Mouse (Mus musculus): ENCODE measurements around the gene Ndufa13. TPM values are rescaled to one million over a fixed set of nuclear protein-coding genes. Genes with fewer than 3 reads are reported as not detected.

Ndufa13 gene
- total and polyA plus RNA-seq, 2 experiments from 2014 or later, result 91.4 to 269 TPM

- no peak overlapping the region for H3K9ac ChIP-seq (replicated peaks; ENCODE audit: low read length)
- H3K36me3 ChIP-seq (ENCODE audit: insufficient read depth, low read length), result peaks cover 8% of the 10 kb centered on the region; the same call in 1 of the 2 replicates
- DNase-seq (ENCODE audit: low spot score), result no peak
- H3K4me2 ChIP-seq (ENCODE audit: low read depth, low read length), result no peak overlapping the region
- 83% methylated on average over 2 of the region's 2 CpGs for WGBS
- no peaks in the 10 kb centered on the region for H3K27me3 ChIP-seq (ENCODE audit: insufficient read depth, low read length)
- H3K27ac ChIP-seq, result peak overlapping the region; percentile 67
- H3K9me3 ChIP-seq (ENCODE audit: low read length), result no peaks in the 10 kb centered on the region
- ATAC-seq, result no peak
- TF ChIP-seq CTCF (IDR thresholded peaks at IDR 0.05; ENCODE audit: low read depth), result no peak
- no peak overlapping the region for H3K4me3 ChIP-seq (ENCODE audit: low read length)
- H3K4me1 ChIP-seq (ENCODE audit: insufficient read depth, low read length), result no peaks in the 10 kb centered on the region
These were observed 18.8 kb upstream of the Ndufa13 start for GRCm38 (mm10) chr8:69921141-69921540.

DNA sequence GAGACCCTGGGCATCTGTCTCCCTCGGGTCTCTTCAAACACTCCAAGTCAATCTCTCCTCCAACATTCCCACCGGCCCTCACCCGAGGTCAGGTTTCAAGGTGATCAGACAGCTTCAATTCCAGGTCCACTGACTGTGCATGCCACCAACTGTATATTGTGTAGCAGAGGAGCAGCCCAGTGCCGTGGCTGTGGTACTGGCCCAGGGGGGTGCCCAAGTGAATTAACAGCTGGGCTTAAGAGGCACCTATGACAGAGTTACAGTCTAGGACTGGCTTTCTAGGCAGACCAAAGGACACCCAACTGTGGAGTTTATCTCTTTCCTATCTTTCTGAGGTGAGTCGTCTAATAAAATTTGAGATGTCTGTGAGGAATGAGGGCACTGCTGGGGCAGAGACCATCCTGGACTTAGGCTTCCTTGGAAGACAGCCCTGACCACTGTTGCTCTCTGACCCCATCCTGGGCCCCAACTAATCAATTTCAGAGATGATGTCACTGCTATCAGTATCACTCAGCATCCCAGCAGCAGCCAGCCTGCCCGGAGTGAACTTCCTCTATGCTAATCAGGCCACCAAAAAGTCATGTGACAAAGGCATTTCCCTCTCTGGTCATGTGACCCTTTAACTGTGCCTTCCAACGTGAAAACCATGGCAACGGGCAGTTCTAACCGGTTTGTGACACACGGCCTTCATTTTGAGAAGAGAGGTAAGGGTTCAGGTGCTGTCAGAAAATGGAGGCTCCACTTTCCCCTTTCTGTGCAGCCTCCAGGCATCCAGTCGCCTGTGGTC, 17.7 kb upstream of the Ndufa13 start:
- H3K36me3 ChIP-seq (ENCODE audit: insufficient read depth, low read length), result peaks cover 10% of the 10 kb centered on the region; the same call in 1 of the 2 replicates
- peak; percentile 81 for DNase-seq (ENCODE audit: low spot score)
- H3K4me2 ChIP-seq (ENCODE audit: low read depth, low read length), result no peak overlapping the region
- H3K9ac ChIP-seq (replicated peaks; ENCODE audit: low read length), result no peak overlapping the region
- H3K9me3 ChIP-seq (ENCODE audit: low read length), result no peaks in the 10 kb centered on the region
- H3K27me3 ChIP-seq (ENCODE audit: insufficient read depth, low read length), result no peaks in the 10 kb centered on the region
- no peaks in the 10 kb centered on the region for H3K4me1 ChIP-seq (ENCODE audit: insufficient read depth, low read length)
- peak overlapping the region; percentile 67; the same call in 1 of the 2 replicates for H3K27ac ChIP-seq
- H3K4me3 ChIP-seq (ENCODE audit: low read length), result no peak overlapping the region
- WGBS, result 52% methylated on average over 11 of the region's 11 CpGs
- peak; percentile 79 for ATAC-seq
- TF ChIP-seq CTCF (IDR thresholded peaks at IDR 0.05; ENCODE audit: low read depth), result no peak

DNA sequence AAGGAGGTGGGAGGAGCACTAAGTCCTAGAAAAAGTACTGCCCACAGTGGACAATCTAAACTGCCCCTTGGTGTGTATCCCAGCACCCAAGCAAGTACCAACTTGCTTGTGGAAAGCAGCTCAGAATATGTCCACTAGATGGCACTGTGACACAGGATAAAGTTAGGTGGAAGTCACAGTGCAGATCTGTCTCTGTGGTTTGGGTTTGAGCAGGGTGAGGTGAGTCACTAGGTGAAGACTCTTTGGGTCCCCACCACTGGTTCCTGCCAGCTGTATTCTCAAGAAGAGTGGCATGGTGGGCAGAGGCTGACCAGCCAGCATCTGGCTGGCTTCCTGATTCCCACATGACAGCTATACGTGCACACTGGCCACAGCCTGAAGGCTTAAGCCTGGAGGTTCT, 16.7 kb upstream of the Ndufa13 start:
- Histone ChIP-seq H3K27me3 (ENCODE audit: insufficient read depth, low read length) (no peaks in the 10 kb centered on the region), H3K27ac (no peak overlapping the region), H3K4me2 (ENCODE audit: low read depth, low read length) (no peak overlapping the region), H3K4me1 (ENCODE audit: insufficient read depth, low read length) (no peaks in the 10 kb centered on the region), H3K9me3 (ENCODE audit: low read length) (no peaks in the 10 kb centered on the region), H3K36me3 (ENCODE audit: insufficient read depth, low read length) (peaks cover 17% of the 10 kb centered on the region), H3K9ac (replicated peaks; ENCODE audit: low read length) (no peak overlapping the region), H3K4me3 (ENCODE audit: low read length) (no peak overlapping the region)
- ATAC-seq, result peak; percentile 64
- 50% methylated on average over 1 of the region's 1 CpGs for WGBS
- DNase-seq (ENCODE audit: low spot score), result peak; percentile 92
- peak; percentile 96 for TF ChIP-seq CTCF (IDR thresholded peaks at IDR 0.05; ENCODE audit: low read depth)

GRCm38 (mm10) chr8:69918506-69918905, 16.1 kb upstream of the Ndufa13 start:
- no peak overlapping the region for H3K9ac ChIP-seq (replicated peaks; ENCODE audit: low read length)
- ATAC-seq, result 0 out of 2 replicates have a peak, but pooled peaks have one; percentile 0
- H3K27me3 ChIP-seq (ENCODE audit: insufficient read depth, low read length), result no peaks in the 10 kb centered on the region

DNA sequence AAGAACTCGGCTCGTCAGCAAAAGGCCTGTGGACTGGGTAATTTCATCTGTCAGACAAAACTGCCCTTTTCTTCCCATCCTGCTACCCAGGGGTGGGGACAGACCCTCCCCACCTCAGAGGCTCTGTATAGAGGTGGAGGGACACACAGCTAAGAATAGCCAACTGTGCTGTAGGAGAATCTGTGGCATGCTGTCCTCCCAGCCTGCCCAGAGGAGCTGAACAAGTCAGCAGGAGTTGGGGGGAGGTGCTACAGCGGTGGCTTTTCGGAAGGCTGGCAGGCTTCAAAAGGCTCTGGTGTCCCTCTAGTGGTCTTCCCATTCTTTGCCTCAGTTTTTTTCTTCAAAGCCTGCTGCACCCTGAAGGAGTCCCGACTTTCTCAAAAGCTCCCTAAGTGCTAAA, 13.4 kb upstream of the Ndufa13 start:
- peaks cover 38% of the 10 kb centered on the region for H3K36me3 ChIP-seq (ENCODE audit: insufficient read depth, low read length)
- DNase-seq (ENCODE audit: low spot score) (peak; percentile 79), ATAC-seq (peak; percentile 52)
- no peak overlapping the region for H3K4me2 ChIP-seq (ENCODE audit: low read depth, low read length)
- H3K27ac ChIP-seq, result peak overlapping the region; percentile 17; the same call in 1 of the 2 replicates
- no peaks in the 10 kb centered on the region for H3K9me3 ChIP-seq (ENCODE audit: low read length)
- no peaks in the 10 kb centered on the region for H3K4me1 ChIP-seq (ENCODE audit: insufficient read depth, low read length)
- H3K9ac ChIP-seq (replicated peaks; ENCODE audit: low read length), result no peak overlapping the region; the same call in 1 of the 2 replicates
- WGBS, result 27% methylated on average over 5 of the region's 5 CpGs
- H3K4me3 ChIP-seq (ENCODE audit: low read length), result no peak overlapping the region
- no peaks in the 10 kb centered on the region for H3K27me3 ChIP-seq (ENCODE audit: insufficient read depth, low read length)
- TF ChIP-seq CTCF (IDR thresholded peaks at IDR 0.05; ENCODE audit: low read depth), result peak; percentile 75

More at GRCm38 (mm10) chr8:69918506-69918905, 16.1 kb upstream of the Ndufa13 start:
- no peak overlapping the region for H3K4me3 ChIP-seq (ENCODE audit: low read length)
- peaks cover 18% of the 10 kb centered on the region for H3K36me3 ChIP-seq (ENCODE audit: insufficient read depth, low read length)
- H3K4me2 ChIP-seq (ENCODE audit: low read depth, low read length), result no peak overlapping the region
- no peak for DNase-seq (ENCODE audit: low spot score)
- no peaks in the 10 kb centered on the region for H3K4me1 ChIP-seq (ENCODE audit: insufficient read depth, low read length)
- no peak overlapping the region for H3K27ac ChIP-seq
- TF ChIP-seq CTCF (IDR thresholded peaks at IDR 0.05; ENCODE audit: low read depth), result no peak
- H3K9me3 ChIP-seq (ENCODE audit: low read length), result no peaks in the 10 kb centered on the region

DNA sequence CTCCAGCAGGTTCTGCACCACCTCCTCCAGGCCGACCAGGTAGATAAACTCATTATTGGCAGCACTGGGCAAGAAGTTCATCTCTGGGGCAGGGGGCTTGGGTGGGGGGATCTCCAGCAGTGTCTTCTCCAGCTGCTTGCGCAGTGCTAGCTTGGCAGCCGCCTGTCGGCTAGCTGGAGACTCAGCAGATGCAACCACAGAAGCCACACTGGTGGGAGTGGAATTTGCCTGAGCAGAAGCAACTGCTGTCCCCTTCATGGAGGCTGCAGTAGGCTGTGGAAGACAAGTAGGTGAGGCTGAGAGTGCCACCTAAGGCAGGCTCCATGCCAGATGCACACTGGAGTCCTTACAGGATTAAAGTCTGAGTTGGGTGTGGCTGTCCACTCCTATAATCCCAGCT, 12.2 kb upstream of the Ndufa13 start:
- H3K9me3 ChIP-seq (ENCODE audit: low read length), result no peaks in the 10 kb centered on the region
- H3K4me2 ChIP-seq (ENCODE audit: low read depth, low read length), result no peak overlapping the region
- ATAC-seq (no peak), DNase-seq (ENCODE audit: low spot score) (no peak)
- no peaks in the 10 kb centered on the region for H3K27me3 ChIP-seq (ENCODE audit: insufficient read depth, low read length)
- H3K36me3 ChIP-seq (ENCODE audit: insufficient read depth, low read length), result peaks cover 49% of the 10 kb centered on the region
- no peaks in the 10 kb centered on the region for H3K4me1 ChIP-seq (ENCODE audit: insufficient read depth, low read length)
- no peak overlapping the region for H3K4me3 ChIP-seq (ENCODE audit: low read length)
- 82% methylated on average over 4 of the region's 4 CpGs for WGBS
- H3K9ac ChIP-seq (replicated peaks; ENCODE audit: low read length), result no peak overlapping the region
- no peak overlapping the region for H3K27ac ChIP-seq
- no peak for TF ChIP-seq CTCF (IDR thresholded peaks at IDR 0.05; ENCODE audit: low read depth)
